Mouse (Mus musculus): ENCODE measurements around the gene Olfr106-ps. TPM values are rescaled to one million over a fixed set of nuclear protein-coding genes. Genes with fewer than 3 reads are reported as not detected.

Gene Olfr106-ps
- total RNA-seq (2014; rRNA removed) (not detected in 2 replicates), polyA plus RNA-seq (2015; fragmentation: Nextera tagmentation; extraction: Ambion mirVana) (not detected in 2 replicates)

DNA sequence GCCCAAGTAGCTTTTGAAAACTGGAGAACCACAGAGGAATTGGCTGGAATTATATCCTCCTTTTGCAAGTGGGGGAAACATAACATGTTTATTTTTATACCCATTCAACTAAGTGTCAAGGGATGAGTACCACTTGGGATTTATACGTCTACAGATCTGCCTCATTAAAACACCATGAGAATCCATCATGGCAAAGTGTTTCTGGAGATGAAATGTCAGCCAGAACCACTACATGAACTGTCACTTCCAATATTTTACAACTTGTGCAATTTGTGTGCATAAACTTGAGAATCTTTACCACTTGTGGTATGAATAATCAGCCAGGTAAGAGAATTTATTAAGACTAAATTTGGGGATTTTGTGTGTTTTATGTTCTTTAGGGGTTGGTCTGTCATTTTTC, at the start of gene Olfr106-ps:
Gene Olfr106-ps (plus strand): TSS at position 301 of the 400 bp plus-strand sequence.
- 74% methylated on average over 1 of the region's 1 CpGs for WGBS
- Histone ChIP-seq H3K27ac (ENCODE audit: low read depth, low read length) (no peak within 1 kb of the TSS), H3K36me3 (ENCODE audit: insufficient read depth) (no peaks in the 10 kb centered on the region), H3K4me2 (ENCODE audit: low read depth) (no peak within 1 kb of the TSS), H3K9ac (no peak within 1 kb of the TSS), H3K27me3 (ENCODE audit: insufficient read depth, low read length) (no peaks in the 10 kb centered on the region), H3K9me3 (ENCODE audit: low read length) (no peaks in the 10 kb centered on the region), H3K4me3 (ENCODE audit: low read depth, low read length) (no peak within 1 kb of the TSS), H3K4me1 (ENCODE audit: insufficient read depth) (no peaks in the 10 kb centered on the region)
- DNase-seq (no peak), ATAC-seq (no peak)
- TF ChIP-seq CTCF (IDR thresholded peaks at IDR 0.05; ENCODE audit: low read depth), result no peak

- Histone ChIP-seq H3K36me3 (ENCODE audit: insufficient read depth) (no peaks in the 10 kb centered on the region), H3K9ac (no peak within 1 kb of the TSS), H3K27me3 (ENCODE audit: insufficient read depth, low read length) (no peaks in the 10 kb centered on the region), H3K4me2 (ENCODE audit: low read depth) (no peak within 1 kb of the TSS), H3K4me3 (ENCODE audit: low read depth, low read length) (no peak within 1 kb of the TSS), H3K27ac (ENCODE audit: low read depth, low read length) (no peak within 1 kb of the TSS), H3K4me1 (ENCODE audit: insufficient read depth) (no peaks in the 10 kb centered on the region), H3K9me3 (ENCODE audit: low read length) (no peaks in the 10 kb centered on the region)
- DNase-seq, result no peak
- ATAC-seq, result no peak
- TF ChIP-seq CTCF (IDR thresholded peaks at IDR 0.05; ENCODE audit: low read depth), result no peak
Observed at GRCm38 (mm10) chr17:37359282-37359681, 30.9 kb upstream of the Olfr106-ps start, which contains the start of gene Olfr104-ps. Gene Olfr104-ps (plus strand): TSS chr17:37359582.

DNA sequence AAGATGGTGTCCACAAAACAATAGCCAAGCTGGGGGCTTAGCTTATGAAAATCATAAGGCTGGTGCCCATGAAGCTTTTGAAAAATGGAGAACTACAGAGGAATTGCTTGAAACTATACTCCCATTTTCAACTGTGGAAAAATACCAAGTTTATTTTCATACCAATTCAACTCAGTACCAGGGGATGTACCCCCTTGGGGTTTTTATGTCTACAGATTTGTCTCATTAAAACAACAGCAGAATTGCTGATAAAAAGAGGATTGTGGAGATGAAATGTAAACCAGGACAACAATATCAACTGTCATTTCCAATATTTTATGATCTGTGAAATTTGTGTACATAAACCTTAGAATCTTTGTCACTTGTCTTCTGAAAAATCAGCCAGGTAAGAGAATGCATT, 11.5 kb upstream of the Olfr106-ps start, which contains the start of gene Olfr105-ps:
Gene Olfr105-ps (plus strand): TSS at position 301 of the 400 bp plus-strand sequence.
- Histone ChIP-seq H3K36me3 (ENCODE audit: insufficient read depth) (no peaks in the 10 kb centered on the region), H3K27ac (ENCODE audit: low read depth, low read length) (no peak within 1 kb of the TSS), H3K4me2 (ENCODE audit: low read depth) (no peak within 1 kb of the TSS), H3K4me1 (ENCODE audit: insufficient read depth) (no peaks in the 10 kb centered on the region), H3K9ac (no peak within 1 kb of the TSS), H3K9me3 (ENCODE audit: low read length) (no peaks in the 10 kb centered on the region), H3K27me3 (ENCODE audit: insufficient read depth, low read length) (no peaks in the 10 kb centered on the region), H3K4me3 (ENCODE audit: low read depth, low read length) (no peak within 1 kb of the TSS)
- DNase-seq, result no peak
- no peak for ATAC-seq
- TF ChIP-seq CTCF (IDR thresholded peaks at IDR 0.05; ENCODE audit: low read depth), result no peak

DNA sequence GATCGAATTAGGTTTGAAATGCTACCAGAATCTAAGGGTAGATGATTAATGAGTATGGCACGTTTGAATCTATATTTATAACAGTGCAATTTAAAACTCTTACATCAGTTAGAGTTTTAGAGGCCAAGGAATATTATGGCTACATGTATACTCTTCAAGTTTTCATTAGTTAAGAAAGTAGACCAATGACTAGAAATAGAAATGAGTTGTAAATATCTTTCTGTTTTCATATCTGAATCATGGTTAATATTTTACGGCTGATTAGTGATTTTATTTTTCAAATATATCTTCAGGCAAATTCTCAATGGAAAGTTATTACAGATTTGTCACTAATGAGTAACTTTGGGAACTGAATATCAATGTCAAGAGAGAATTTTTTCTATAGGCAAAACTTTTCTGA, 8.7 kb downstream of the Olfr106-ps start, which contains the start of gene Olfr107:
Gene Olfr107 (plus strand): TSS at position 301 of the 400 bp plus-strand sequence.
- H3K4me2 ChIP-seq (ENCODE audit: low read depth), result no peak within 1 kb of the TSS
- H3K4me1 ChIP-seq (ENCODE audit: insufficient read depth), result no peaks in the 10 kb centered on the region
- ATAC-seq, result no peak
- DNase-seq, result no peak
- no peaks in the 10 kb centered on the region for H3K9me3 ChIP-seq (ENCODE audit: low read length)
- H3K27me3 ChIP-seq (ENCODE audit: insufficient read depth, low read length), result no peaks in the 10 kb centered on the region
- H3K27ac ChIP-seq (ENCODE audit: low read depth, low read length), result no peak within 1 kb of the TSS
- H3K36me3 ChIP-seq (ENCODE audit: insufficient read depth), result no peaks in the 10 kb centered on the region
- WGBS, result 83% methylated on average over 3 of the region's 3 CpGs
- no peak for TF ChIP-seq CTCF (IDR thresholded peaks at IDR 0.05; ENCODE audit: low read depth)
- no peak within 1 kb of the TSS for H3K4me3 ChIP-seq (ENCODE audit: low read depth, low read length)
- H3K9ac ChIP-seq, result no peak within 1 kb of the TSS

- DNase-seq (no peak), ATAC-seq (no peak)
- TF ChIP-seq CTCF (IDR thresholded peaks at IDR 0.05; ENCODE audit: low read depth), result no peak
- no peaks in the 10 kb centered on the region for H3K9me3 ChIP-seq (ENCODE audit: low read length)
- H3K4me2 ChIP-seq (ENCODE audit: low read depth), result no peak overlapping the region
- no peak overlapping the region for H3K27ac ChIP-seq (ENCODE audit: low read depth, low read length)
- H3K27me3 ChIP-seq (ENCODE audit: insufficient read depth, low read length), result no peaks in the 10 kb centered on the region
- H3K4me3 ChIP-seq (ENCODE audit: low read depth, low read length), result no peak overlapping the region
- no peak overlapping the region for H3K9ac ChIP-seq
- no peaks in the 10 kb centered on the region for H3K36me3 ChIP-seq (ENCODE audit: insufficient read depth)
- H3K4me1 ChIP-seq (ENCODE audit: insufficient read depth), result no peaks in the 10 kb centered on the region
Observed at GRCm38 (mm10) chr17:37413380-37413779, 23.2 kb downstream of the Olfr106-ps start.

DNA sequence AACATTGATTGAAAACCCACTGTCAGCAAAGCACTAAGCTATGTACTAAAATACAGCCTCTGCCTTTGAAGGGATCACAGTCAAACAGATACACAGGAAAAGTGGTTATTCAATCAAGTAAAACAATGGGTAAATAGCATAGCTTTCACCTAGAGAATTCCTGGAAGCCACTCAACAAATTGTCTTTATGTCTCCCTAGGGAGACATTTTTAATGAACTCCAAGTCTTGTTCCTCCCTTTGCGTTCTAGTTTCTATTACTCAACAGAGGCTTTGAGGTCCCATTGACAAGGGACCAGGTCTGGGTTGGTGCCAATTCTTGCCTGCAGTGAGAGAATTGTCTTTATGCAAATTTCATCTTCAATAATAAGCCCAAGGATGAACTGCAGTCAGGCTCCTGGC, 55.0 kb downstream of the Olfr106-ps start, which contains the start of gene Olfr108:
Gene Olfr108 (plus strand): TSS at position 301 of the 400 bp plus-strand sequence.
- H3K9me3 ChIP-seq (ENCODE audit: low read length), result no peaks in the 10 kb centered on the region
- ATAC-seq, result no peak
- H3K36me3 ChIP-seq (ENCODE audit: insufficient read depth), result no peaks in the 10 kb centered on the region
- no peak within 1 kb of the TSS for H3K4me3 ChIP-seq (ENCODE audit: low read depth, low read length)
- no peak within 1 kb of the TSS for H3K27ac ChIP-seq (ENCODE audit: low read depth, low read length)
- no peaks in the 10 kb centered on the region for H3K27me3 ChIP-seq (ENCODE audit: insufficient read depth, low read length)
- no peak within 1 kb of the TSS for H3K9ac ChIP-seq
- WGBS, result 69% methylated on average over 1 of the region's 1 CpGs
- TF ChIP-seq CTCF (IDR thresholded peaks at IDR 0.05; ENCODE audit: low read depth), result no peak
- no peaks in the 10 kb centered on the region for H3K4me1 ChIP-seq (ENCODE audit: insufficient read depth)
- no peak for DNase-seq
- H3K4me2 ChIP-seq (ENCODE audit: low read depth), result no peak within 1 kb of the TSS

Other genes starting within 250 kb of the Olfr106-ps start
- gene Olfr93, start 228.9 kb upstream of the Olfr106-ps start, total RNA-seq (2014; rRNA removed), result not detected in 2 replicates
- gene Olfr93, start 228.9 kb upstream of the Olfr106-ps start, polyA plus RNA-seq (2015; fragmentation: Nextera tagmentation; extraction: Ambion mirVana), result not detected in 2 replicates
- gene Ubd, start 196.5 kb upstream of the Olfr106-ps start, total RNA-seq (2014; rRNA removed), result not detected in 2 replicates
- not detected in 2 replicates for gene Ubd, start 196.5 kb upstream of the Olfr106-ps start, polyA plus RNA-seq (2015; fragmentation: Nextera tagmentation; extraction: Ambion mirVana)
- not detected in 2 replicates for gene Olfr94, start 189.4 kb upstream of the Olfr106-ps start, total RNA-seq (2014; rRNA removed)
- gene Olfr94, start 189.4 kb upstream of the Olfr106-ps start, polyA plus RNA-seq (2015; fragmentation: Nextera tagmentation; extraction: Ambion mirVana), result not detected in 2 replicates
- 0.05 TPM in 1 of 2 replicates, not detected in the other for gene Olfr95, start 177.3 kb upstream of the Olfr106-ps start, total RNA-seq (2014; rRNA removed)
- not detected in 2 replicates for gene Olfr95, start 177.3 kb upstream of the Olfr106-ps start, polyA plus RNA-seq (2015; fragmentation: Nextera tagmentation; extraction: Ambion mirVana)
- not detected in 2 replicates for gene Olfr96, start 170.2 kb upstream of the Olfr106-ps start, total RNA-seq (2014; rRNA removed)
- gene Olfr96, start 170.2 kb upstream of the Olfr106-ps start, polyA plus RNA-seq (2015; fragmentation: Nextera tagmentation; extraction: Ambion mirVana), result not detected in 2 replicates
- not detected in 2 replicates for gene Olfr97, start 153.1 kb upstream of the Olfr106-ps start, total RNA-seq (2014; rRNA removed)
- gene Olfr97, start 153.1 kb upstream of the Olfr106-ps start, polyA plus RNA-seq (2015; fragmentation: Nextera tagmentation; extraction: Ambion mirVana), result not detected in 2 replicates
- gene Olfr98, start 126.6 kb upstream of the Olfr106-ps start, total RNA-seq (2014; rRNA removed), result not detected in 2 replicates
- not detected in 2 replicates for gene Olfr98, start 126.6 kb upstream of the Olfr106-ps start, polyA plus RNA-seq (2015; fragmentation: Nextera tagmentation; extraction: Ambion mirVana)
- gene H2-M3, start 120.2 kb upstream of the Olfr106-ps start, total RNA-seq (2014; rRNA removed), result 1.0 and 1.9 TPM in 2 replicates
- 1.5 and 1.7 TPM in 2 replicates for gene H2-M3, start 120.2 kb upstream of the Olfr106-ps start, polyA plus RNA-seq (2015; fragmentation: Nextera tagmentation; extraction: Ambion mirVana)
- gene Olfr99, start 106.9 kb upstream of the Olfr106-ps start, total RNA-seq (2014; rRNA removed), result not detected in 2 replicates
- not detected in 2 replicates for gene Olfr99, start 106.9 kb upstream of the Olfr106-ps start, polyA plus RNA-seq (2015; fragmentation: Nextera tagmentation; extraction: Ambion mirVana)
- not detected in 2 replicates for gene Olfr101, start 86.1 kb upstream of the Olfr106-ps start, total RNA-seq (2014; rRNA removed)
- not detected in 2 replicates for gene Olfr101, start 86.1 kb upstream of the Olfr106-ps start, polyA plus RNA-seq (2015; fragmentation: Nextera tagmentation; extraction: Ambion mirVana)
- not detected in 2 replicates for gene Olfr102, start 73.3 kb upstream of the Olfr106-ps start, total RNA-seq (2014; rRNA removed)
- gene Olfr102, start 73.3 kb upstream of the Olfr106-ps start, polyA plus RNA-seq (2015; fragmentation: Nextera tagmentation; extraction: Ambion mirVana), result not detected in 2 replicates
- not detected in 2 replicates for gene Olfr103, start 50.7 kb upstream of the Olfr106-ps start, total RNA-seq (2014; rRNA removed)
- not detected in 2 replicates for gene Olfr103, start 50.7 kb upstream of the Olfr106-ps start, polyA plus RNA-seq (2015; fragmentation: Nextera tagmentation; extraction: Ambion mirVana)
- gene Olfr104-ps, start 30.8 kb upstream of the Olfr106-ps start, total RNA-seq (2014; rRNA removed), result not detected in 2 replicates
- gene Olfr104-ps, start 30.8 kb upstream of the Olfr106-ps start, polyA plus RNA-seq (2015; fragmentation: Nextera tagmentation; extraction: Ambion mirVana), result not detected in 2 replicates
- gene Olfr105-ps, start 11.4 kb upstream of the Olfr106-ps start, total RNA-seq (2014; rRNA removed), result not detected in 2 replicates
- gene Olfr105-ps, start 11.4 kb upstream of the Olfr106-ps start, polyA plus RNA-seq (2015; fragmentation: Nextera tagmentation; extraction: Ambion mirVana), result not detected in 2 replicates
- gene Olfr107, start 8.8 kb downstream of the Olfr106-ps start, total RNA-seq (2014; rRNA removed), result not detected in 2 replicates
- not detected in 2 replicates for gene Olfr107, start 8.8 kb downstream of the Olfr106-ps start, polyA plus RNA-seq (2015; fragmentation: Nextera tagmentation; extraction: Ambion mirVana)
- gene Olfr108, start 55.1 kb downstream of the Olfr106-ps start, total RNA-seq (2014; rRNA removed), result not detected in 2 replicates
- not detected in 2 replicates for gene Olfr108, start 55.1 kb downstream of the Olfr106-ps start, polyA plus RNA-seq (2015; fragmentation: Nextera tagmentation; extraction: Ambion mirVana)
- not detected in 2 replicates for gene Olfr109, start 68.5 kb downstream of the Olfr106-ps start, total RNA-seq (2014; rRNA removed)
- not detected in 2 replicates for gene Olfr109, start 68.5 kb downstream of the Olfr106-ps start, polyA plus RNA-seq (2015; fragmentation: Nextera tagmentation; extraction: Ambion mirVana)
- not detected in 2 replicates for gene H2-M2, start 93.2 kb downstream of the Olfr106-ps start, total RNA-seq (2014; rRNA removed)
- gene H2-M2, start 93.2 kb downstream of the Olfr106-ps start, polyA plus RNA-seq (2015; fragmentation: Nextera tagmentation; extraction: Ambion mirVana), result not detected in 2 replicates
- gene Olfr110, start 102.1 kb downstream of the Olfr106-ps start, total RNA-seq (2014; rRNA removed), result not detected in 2 replicates
- not detected in 2 replicates for gene Olfr110, start 102.1 kb downstream of the Olfr106-ps start, polyA plus RNA-seq (2015; fragmentation: Nextera tagmentation; extraction: Ambion mirVana)
- gene Olfr111, start 117.6 kb downstream of the Olfr106-ps start, total RNA-seq (2014; rRNA removed), result 0.15 and 0.95 TPM in 2 replicates
- not detected in 2 replicates for gene Olfr111, start 117.6 kb downstream of the Olfr106-ps start, polyA plus RNA-seq (2015; fragmentation: Nextera tagmentation; extraction: Ambion mirVana)
- not detected in 2 replicates for gene Olfr112, start 179.1 kb downstream of the Olfr106-ps start, total RNA-seq (2014; rRNA removed)
- gene Olfr112, start 179.1 kb downstream of the Olfr106-ps start, polyA plus RNA-seq (2015; fragmentation: Nextera tagmentation; extraction: Ambion mirVana), result not detected in 2 replicates
- not detected in 2 replicates for gene Olfr113, start 187.3 kb downstream of the Olfr106-ps start, total RNA-seq (2014; rRNA removed)
- gene Olfr113, start 187.3 kb downstream of the Olfr106-ps start, polyA plus RNA-seq (2015; fragmentation: Nextera tagmentation; extraction: Ambion mirVana), result not detected in 2 replicates
- not detected in 2 replicates for gene Olfr114, start 202.3 kb downstream of the Olfr106-ps start, total RNA-seq (2014; rRNA removed)
- gene Olfr114, start 202.3 kb downstream of the Olfr106-ps start, polyA plus RNA-seq (2015; fragmentation: Nextera tagmentation; extraction: Ambion mirVana), result not detected in 2 replicates
- not detected in 2 replicates for gene Olfr115, start 236.7 kb downstream of the Olfr106-ps start, total RNA-seq (2014; rRNA removed)
- not detected in 2 replicates for gene Olfr115, start 236.7 kb downstream of the Olfr106-ps start, polyA plus RNA-seq (2015; fragmentation: Nextera tagmentation; extraction: Ambion mirVana)
- gene Olfr116, start 236.8 kb downstream of the Olfr106-ps start, total RNA-seq (2014; rRNA removed), result not detected in 2 replicates
- gene Olfr116, start 236.8 kb downstream of the Olfr106-ps start, polyA plus RNA-seq (2015; fragmentation: Nextera tagmentation; extraction: Ambion mirVana), result not detected in 2 replicates